In the genomic region with DNA sequence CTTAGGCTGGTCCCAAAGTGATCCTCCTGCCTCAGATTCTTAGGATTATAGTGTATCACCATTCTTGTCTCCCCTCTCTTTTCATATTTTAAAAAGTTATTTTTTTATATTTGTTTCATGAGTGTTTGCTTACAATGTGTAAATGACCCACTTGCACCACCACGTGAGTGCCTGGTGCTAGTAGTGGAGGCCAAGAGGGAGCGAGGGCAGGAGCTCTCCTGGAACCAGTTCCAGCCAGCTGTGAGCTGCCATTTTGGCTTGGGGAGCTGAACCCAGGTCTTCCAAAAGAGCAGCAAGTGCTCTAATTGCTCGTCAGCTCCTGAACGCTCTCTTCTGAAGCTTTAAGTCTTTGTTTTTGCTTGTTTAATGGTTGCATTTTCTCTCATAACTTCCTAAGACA, we compare ENCODE assay signal across 8 mouse cellular contexts. TPM values are rescaled to one million over a fixed set of nuclear protein-coding genes. Genes with fewer than 3 reads are reported as not detected.
A peak's percentile ranks its signal among the peaks of the same experiment; 100 is the strongest.
DNase-seq lines count a peak whose midpoint lies in the region; ATAC-seq lines count a peak whose summit lies in the region.

No protein-coding gene starts in this region.

- DNase-seq in cerebellum, adult 9-10 months: peak; percentile 44
- peak; percentile 47 for DNase-seq in cerebellum, adult 9-11 months
- no peak for DNase-seq in thymus, adult 18-20 months
- DNase-seq in urinary bladder, adult 2 months (ENCODE audit: low spot score): no peak
- DNase-seq in MN1 (ENCODE audit: low spot score): no peak

- H3K4me1 ChIP-seq in intestine, embryonic 16.5 days (ENCODE audit: control insufficient read depth, insufficient read depth, low read length): peaks cover 15% of the 10 kb centered on the region
- peaks cover 23% of the 10 kb centered on the region for H3K4me1 ChIP-seq in lung, embryonic 15.5 days

- peak overlapping the region; percentile 41 for H3K27ac ChIP-seq in intestine, embryonic 16.5 days (ENCODE audit: low read length)
- H3K27ac ChIP-seq in lung, embryonic 15.5 days: no peak overlapping the region

- H3K27me3 ChIP-seq in intestine, embryonic 16.5 days (replicated peaks; ENCODE audit: control insufficient read depth, insufficient read depth, low read length): no peaks in the 10 kb centered on the region
- no peaks in the 10 kb centered on the region for H3K27me3 ChIP-seq in lung, embryonic 15.5 days

- no peak overlapping the region; the same call in 1 of the 2 replicates for H3K9ac ChIP-seq in intestine, embryonic 16.5 days (ENCODE audit: low read depth, low read length)
- H3K9ac ChIP-seq in lung, embryonic 15.5 days: no peak overlapping the region

- 59% methylated on average over 4 of the region's 4 CpGs for WGBS in intestine, embryonic 16.5 days
- WGBS in lung, embryonic 15.5 days: 56% methylated on average over 4 of the region's 4 CpGs

- no peak for ATAC-seq in cerebellum, adult (ENCODE audit: insufficient number of reproducible peaks, low FRiP score, low TSS enrichment)
- no peak for ATAC-seq in intestine, embryonic 16.5 days
- no peak for ATAC-seq in lung, embryonic 15.5 days (ENCODE audit: borderline replicate concordance, extremely low read depth, low FRiP score, low TSS enrichment)

- peak overlapping the region; percentile 96 for H3K4me3 ChIP-seq in intestine, embryonic 16.5 days (ENCODE audit: low read length)
- peak overlapping the region; percentile 99; the same call in 1 of the 2 replicates for H3K4me3 ChIP-seq in lung, embryonic 15.5 days

- H3K4me2 ChIP-seq in intestine, embryonic 16.5 days (ENCODE audit: low read depth, low read length): peak overlapping the region; percentile 51
- H3K4me2 ChIP-seq in lung, embryonic 15.5 days: peak overlapping the region; percentile 63

- no peaks in the 10 kb centered on the region for H3K9me3 ChIP-seq in intestine, embryonic 16.5 days (ENCODE audit: control insufficient read depth, low read length)
- no peaks in the 10 kb centered on the region for H3K9me3 ChIP-seq in lung, embryonic 15.5 days

- no peaks in the 10 kb centered on the region for H3K36me3 ChIP-seq in intestine, embryonic 16.5 days (ENCODE audit: control insufficient read depth, insufficient read depth, low read length)
- H3K36me3 ChIP-seq in lung, embryonic 15.5 days: 0 out of 2 replicates have a peak, but pooled peaks cover 2% of the 10 kb centered on the region

RNA-seq across cellular contexts. Expression of a gene that starts 3.6 kb away (rescaled TPM):
- polyA plus RNA-seq in intestine, embryonic 16.5 days (2015; fragmentation: Nextera tagmentation; extraction: Ambion mirVana): 70.4 and 73.4 TPM in 2 replicates
- 62.5 and 67.5 TPM in 2 replicates for polyA plus RNA-seq in lung, embryonic 15.5 days (2015; fragmentation: Nextera tagmentation; extraction: Ambion mirVana)
- polyA plus RNA-seq in urinary bladder, adult 2 months (2012; rRNA removed): 55.2 and 63.3 TPM in 2 replicates

Comparison
In these comparisons a context has a peak if more than half of its experiments do, and no peak if none do; other contexts are left out.
1. DNase-seq: peak in cerebellum, adult 9-10 months (single experiment) and cerebellum, adult 9-11 months (single experiment); none in thymus, adult 18-20 months (0 of 2), urinary bladder, adult 2 months (single experiment) and MN1 (single experiment).